Mouse (Mus musculus): ENCODE data around the gene Tex261. TPM values are rescaled to one million over a fixed set of nuclear protein-coding genes. Genes with fewer than 3 reads are reported as not detected.
A peak's percentile ranks its signal among the peaks of the same experiment; 100 is the strongest.

Gene Tex261
- polyA plus RNA-seq, 1 experiment from 2014 or later, result 74.7 TPM

DNA sequence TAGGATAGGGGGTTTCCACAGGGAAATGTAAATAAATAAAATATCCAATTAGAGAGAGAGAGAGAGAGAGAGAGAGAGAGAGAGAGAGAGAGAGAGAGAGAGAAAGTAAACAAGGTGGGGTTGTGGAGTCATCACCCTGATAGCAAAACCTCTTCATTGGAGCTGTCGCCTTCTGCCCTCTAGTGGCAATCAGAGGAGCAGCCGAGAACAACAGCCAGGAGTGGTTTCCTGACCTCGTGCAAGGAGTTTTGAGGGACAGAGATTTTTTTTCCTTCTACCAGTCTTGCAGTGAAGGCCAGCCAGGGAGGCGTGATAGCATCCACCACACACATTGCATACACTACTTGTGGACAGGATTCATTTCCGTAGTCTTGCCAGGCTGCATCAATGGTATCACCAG is 3.4 kb upstream of the Tex261 start:
- Histone ChIP-seq H3K4me3 (ENCODE audit: low read depth, low read length) (no peak overlapping the region), H3K36me3 (ENCODE audit: insufficient read depth) (no peaks in the 10 kb centered on the region), H3K9ac (no peak overlapping the region), H3K27me3 (ENCODE audit: insufficient read depth, low read length) (no peaks in the 10 kb centered on the region), H3K9me3 (ENCODE audit: low read depth, low read length) (no peaks in the 10 kb centered on the region), H3K27ac (ENCODE audit: low read depth) (no peak overlapping the region), H3K4me2 (no peak overlapping the region), H3K4me1 (ENCODE audit: insufficient read depth) (peaks cover 7% of the 10 kb centered on the region; the same call in 1 of the 2 replicates)
- DNase-seq, result peak; percentile 78
- 6% methylated on average over 5 of the region's 5 CpGs for WGBS
- no peak for ATAC-seq (ENCODE audit: insufficient read depth)
- peak; percentile 81 for TF ChIP-seq CTCF (IDR thresholded peaks at IDR 0.05; ENCODE audit: low read depth)

DNA sequence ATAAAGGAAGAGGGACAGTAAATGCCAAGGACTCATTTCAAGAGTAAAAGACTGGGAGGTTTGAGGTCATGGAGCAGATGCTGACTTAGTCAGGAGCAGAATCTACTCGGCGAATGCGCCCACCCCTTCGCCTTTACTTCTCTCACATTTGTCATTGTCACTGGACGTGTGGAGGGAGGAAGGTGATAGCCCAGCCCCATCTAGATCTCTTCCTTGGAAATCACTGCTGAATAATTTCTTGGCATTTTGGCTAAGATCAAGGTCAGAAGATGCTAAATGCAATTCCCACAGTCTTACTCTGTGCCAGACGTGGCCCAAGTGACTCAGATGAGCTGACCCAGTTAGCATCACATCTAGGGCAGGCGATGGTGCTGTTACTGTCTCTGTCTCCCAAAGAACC is 2.7 kb upstream of the Tex261 start:
- H3K9ac ChIP-seq, result no peak overlapping the region
- no peaks in the 10 kb centered on the region for H3K27me3 ChIP-seq (ENCODE audit: insufficient read depth, low read length)
- DNase-seq, result no peak
- no peak overlapping the region for H3K4me2 ChIP-seq
- 56% methylated on average over 7 of the region's 7 CpGs for WGBS
- H3K4me3 ChIP-seq (ENCODE audit: low read depth, low read length), result no peak overlapping the region
- H3K27ac ChIP-seq (ENCODE audit: low read depth), result no peak overlapping the region
- no peak for TF ChIP-seq CTCF (IDR thresholded peaks at IDR 0.05; ENCODE audit: low read depth)
- no peaks in the 10 kb centered on the region for H3K9me3 ChIP-seq (ENCODE audit: low read depth, low read length)
- ATAC-seq (ENCODE audit: insufficient read depth), result no peak
- H3K4me1 ChIP-seq (ENCODE audit: insufficient read depth), result peaks cover 7% of the 10 kb centered on the region; the same call in 1 of the 2 replicates
- peaks cover 5% of the 10 kb centered on the region; the same call in 1 of the 2 replicates for H3K36me3 ChIP-seq (ENCODE audit: insufficient read depth)

DNA sequence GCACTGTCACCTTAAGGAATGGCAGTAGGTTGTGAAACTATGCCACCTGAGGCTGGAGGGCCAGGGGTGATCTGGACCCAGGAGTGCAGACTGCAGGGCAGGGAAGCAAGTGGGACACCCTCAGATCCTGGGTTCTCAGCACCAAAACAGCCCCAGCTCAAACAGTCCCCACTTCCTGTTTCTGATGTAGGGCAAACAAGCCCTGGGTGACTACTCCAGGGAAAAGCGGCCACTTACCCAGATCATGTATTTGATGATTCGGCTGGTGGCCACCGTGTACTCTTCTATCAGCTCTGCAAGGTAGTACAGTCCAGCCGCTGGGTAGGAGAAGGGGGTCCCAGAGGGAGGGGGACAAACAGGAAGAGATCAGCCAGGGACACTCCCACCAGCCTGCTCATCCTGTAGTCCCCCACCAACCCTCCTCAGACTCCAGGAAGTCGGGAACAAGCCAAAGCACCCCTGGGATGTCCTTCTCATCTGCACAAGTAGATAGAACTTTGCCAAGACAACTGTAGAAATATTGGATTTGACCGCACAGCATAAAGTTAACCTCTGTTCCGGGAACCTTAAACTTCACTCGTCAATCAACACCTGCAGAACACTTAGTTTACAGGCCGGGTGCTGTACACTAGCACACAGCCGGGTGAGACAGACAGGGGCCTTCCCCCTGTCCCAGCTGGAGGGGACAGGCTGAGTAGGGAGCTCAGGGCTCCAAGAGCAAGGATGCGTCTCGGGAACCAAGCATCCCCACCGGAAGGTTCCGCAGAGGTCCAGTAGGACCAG is 641 bp downstream of the Tex261 start:
- Histone ChIP-seq H3K9ac (peak overlapping the region; percentile 95), H3K27ac (ENCODE audit: low read depth) (peak overlapping the region; percentile 79), H3K4me2 (peak overlapping the region; percentile 89), H3K4me1 (ENCODE audit: insufficient read depth) (peaks cover 7% of the 10 kb centered on the region; the same call in 1 of the 2 replicates), H3K9me3 (ENCODE audit: low read depth, low read length) (no peaks in the 10 kb centered on the region), H3K4me3 (ENCODE audit: low read depth, low read length) (peak overlapping the region; percentile 92), H3K27me3 (ENCODE audit: insufficient read depth, low read length) (no peaks in the 10 kb centered on the region), H3K36me3 (ENCODE audit: insufficient read depth) (peaks cover 33% of the 10 kb centered on the region)
- under 1% methylated on average over 14 of the region's 14 CpGs for WGBS
- DNase-seq (peak; percentile 49), ATAC-seq (ENCODE audit: insufficient read depth) (peak; percentile 65)
- TF ChIP-seq CTCF (IDR thresholded peaks at IDR 0.05; ENCODE audit: low read depth), result no peak

DNA sequence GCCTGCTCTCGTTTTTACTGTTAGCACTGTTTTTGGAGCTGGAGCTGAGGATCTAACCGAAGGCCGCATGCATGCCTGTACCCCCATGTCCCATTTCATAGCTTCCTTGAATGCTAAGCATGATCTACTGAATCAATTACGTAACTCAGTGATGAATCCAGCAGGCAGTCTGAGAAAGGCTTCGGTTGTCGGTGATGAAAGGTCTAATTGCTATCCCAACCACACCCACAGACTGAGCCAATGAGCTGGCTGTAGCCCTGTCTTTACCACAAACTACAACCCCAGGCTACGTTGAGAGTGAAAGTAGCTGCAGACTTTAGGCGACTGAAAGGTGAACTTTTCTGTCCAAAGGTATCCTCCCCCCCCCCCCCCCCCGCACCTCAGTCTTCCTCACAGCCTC is 1.5 kb downstream of the Tex261 start:
- Histone ChIP-seq H3K27me3 (ENCODE audit: insufficient read depth, low read length) (no peaks in the 10 kb centered on the region), H3K4me3 (ENCODE audit: low read depth, low read length) (peak overlapping the region; percentile 92; the same call in 1 of the 2 replicates), H3K4me1 (ENCODE audit: insufficient read depth) (peaks cover 7% of the 10 kb centered on the region; the same call in 1 of the 2 replicates), H3K36me3 (ENCODE audit: insufficient read depth) (peaks cover 40% of the 10 kb centered on the region), H3K9me3 (ENCODE audit: low read depth, low read length) (no peaks in the 10 kb centered on the region), H3K4me2 (peak overlapping the region; percentile 89), H3K27ac (ENCODE audit: low read depth) (no peak overlapping the region), H3K9ac (peak overlapping the region; percentile 95; the same call in 1 of the 2 replicates)
- 51% methylated on average over 8 of the region's 9 CpGs for WGBS
- DNase-seq, result no peak
- no peak for ATAC-seq (ENCODE audit: insufficient read depth)
- TF ChIP-seq CTCF (IDR thresholded peaks at IDR 0.05; ENCODE audit: low read depth), result no peak

DNA sequence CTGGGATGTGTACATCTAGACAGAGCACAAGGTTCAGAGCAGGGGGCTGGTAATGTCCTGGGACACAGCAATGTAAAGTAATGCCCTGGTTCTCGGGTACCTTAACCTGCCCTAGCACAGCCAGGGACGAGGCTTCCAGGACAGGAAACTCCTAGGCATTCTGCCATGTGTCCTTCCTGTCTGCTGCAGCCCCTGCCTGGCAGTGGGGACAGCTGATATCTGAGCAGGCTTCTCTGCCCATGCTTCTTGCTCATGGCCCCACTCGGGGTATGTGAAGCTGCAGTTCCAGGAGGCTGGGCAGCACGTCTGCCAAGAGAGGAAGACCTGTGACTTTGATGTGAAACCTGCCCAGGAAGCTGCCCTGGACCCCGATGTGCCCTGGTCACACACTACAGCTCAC is 7.1 kb downstream of the Tex261 start:
- 70% methylated on average over 5 of the region's 5 CpGs for WGBS
- Histone ChIP-seq H3K9ac (no peak overlapping the region), H3K4me1 (ENCODE audit: insufficient read depth) (no peaks in the 10 kb centered on the region), H3K4me2 (no peak overlapping the region), H3K4me3 (ENCODE audit: low read depth, low read length) (no peak overlapping the region), H3K36me3 (ENCODE audit: insufficient read depth) (peaks cover 46% of the 10 kb centered on the region), H3K9me3 (ENCODE audit: low read depth, low read length) (no peaks in the 10 kb centered on the region), H3K27ac (ENCODE audit: low read depth) (no peak overlapping the region), H3K27me3 (ENCODE audit: insufficient read depth, low read length) (0 out of 2 replicates have a peak, but pooled peaks cover 4% of the 10 kb centered on the region)
- DNase-seq (no peak), ATAC-seq (ENCODE audit: insufficient read depth) (no peak)
- TF ChIP-seq CTCF (IDR thresholded peaks at IDR 0.05; ENCODE audit: low read depth), result no peak

DNA sequence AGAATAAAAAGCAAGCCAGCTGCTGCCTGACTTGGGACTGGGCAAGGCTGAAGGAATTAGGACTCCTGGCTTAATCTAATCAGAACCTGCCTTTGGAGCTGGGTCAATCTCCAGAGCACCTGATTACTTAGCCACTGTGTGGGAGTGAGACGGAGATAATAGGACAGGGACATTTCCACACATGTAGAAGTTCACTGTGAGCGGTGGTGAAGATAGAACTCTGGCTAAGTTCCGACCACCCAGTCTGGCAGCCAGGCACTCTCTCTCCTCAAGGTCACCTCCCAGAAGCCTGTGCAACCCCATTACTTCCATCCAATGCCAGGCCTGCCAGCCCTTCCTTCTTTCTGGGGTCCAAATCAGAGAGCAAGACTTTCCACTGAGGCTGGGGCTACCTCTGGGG is 8.6 kb downstream of the Tex261 start:
- Histone ChIP-seq H3K9me3 (ENCODE audit: low read depth, low read length) (no peaks in the 10 kb centered on the region), H3K36me3 (ENCODE audit: insufficient read depth) (peaks cover 32% of the 10 kb centered on the region), H3K27me3 (ENCODE audit: insufficient read depth, low read length) (peaks cover 19% of the 10 kb centered on the region), H3K4me1 (ENCODE audit: insufficient read depth) (no peaks in the 10 kb centered on the region; the same call in 1 of the 2 replicates), H3K27ac (ENCODE audit: low read depth) (no peak overlapping the region), H3K4me2 (no peak overlapping the region), H3K9ac (no peak overlapping the region), H3K4me3 (ENCODE audit: low read depth, low read length) (no peak overlapping the region)
- DNase-seq, result no peak
- WGBS, result 81% methylated on average over 3 of the region's 3 CpGs
- TF ChIP-seq CTCF (IDR thresholded peaks at IDR 0.05; ENCODE audit: low read depth), result no peak
- no peak for ATAC-seq (ENCODE audit: insufficient read depth)

DNA sequence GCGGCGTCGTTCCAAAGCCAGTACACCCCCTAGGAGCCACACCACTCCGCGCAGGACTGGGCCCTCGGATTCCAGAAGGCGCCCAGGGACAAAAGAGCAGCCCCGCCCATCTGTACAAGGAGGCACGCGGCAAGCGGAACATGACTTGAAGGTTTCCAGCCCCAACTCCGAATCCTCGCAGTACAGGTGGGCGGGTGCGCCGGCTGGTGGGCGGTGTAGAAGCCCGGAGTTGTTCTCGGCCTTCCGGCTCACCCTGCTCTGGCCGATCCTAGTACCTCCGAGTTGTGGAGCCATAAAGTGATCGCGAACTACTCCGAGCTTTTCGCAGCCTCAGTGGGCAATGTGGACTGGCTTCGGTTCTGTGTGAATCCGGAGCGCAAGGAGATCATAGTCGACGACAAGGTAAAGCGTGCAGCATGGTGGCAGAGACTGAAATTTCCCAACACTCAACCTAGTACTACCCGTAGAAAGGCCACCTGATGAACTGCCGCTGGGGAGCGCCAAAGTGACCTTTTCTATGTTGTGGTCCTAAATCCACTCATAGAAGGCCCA is 12.7 kb downstream of the Tex261 start:
- ATAC-seq (ENCODE audit: insufficient read depth), result peak; percentile 75
- peaks cover 51% of the 10 kb centered on the region for H3K27me3 ChIP-seq (ENCODE audit: insufficient read depth, low read length)

More for the DNA sequence above, 12.7 kb downstream of the Tex261 start:
- Histone ChIP-seq H3K27ac (ENCODE audit: low read depth) (no peak overlapping the region), H3K9ac (no peak overlapping the region; the same call in none of the 2 replicates), H3K4me2 (peak overlapping the region; percentile 65), H3K4me1 (ENCODE audit: insufficient read depth) (no peaks in the 10 kb centered on the region; the same call in 1 of the 2 replicates), H3K4me3 (ENCODE audit: low read depth, low read length) (peak overlapping the region; percentile 28), H3K36me3 (ENCODE audit: insufficient read depth) (no peaks in the 10 kb centered on the region), H3K9me3 (ENCODE audit: low read depth, low read length) (no peaks in the 10 kb centered on the region)
- peak; percentile 31 for TF ChIP-seq CTCF (IDR thresholded peaks at IDR 0.05; ENCODE audit: low read depth)
- WGBS, result 2% methylated on average over 35 of the region's 35 CpGs
- peak; percentile 56 for DNase-seq

All from lung, embryonic 14.5 days (tissue).